Mouse (Mus musculus): ENCODE data around the gene Ehmt2. TPM values are rescaled to one million over a fixed set of nuclear protein-coding genes. Genes with fewer than 3 reads are reported as not detected.
"Not testable (repeated sequence)": the region's sequence is repeated elsewhere in the genome, so short reads cannot be mapped to it uniquely, and the experiment has no call there.

Gene Ehmt2
- polyA plus RNA-seq, 1 experiment: 372 TPM

GRCm38 (mm10) chr17:34955884-34956283 lies 57.6 kb downstream of the Ehmt2 start:
- 91% methylated on average over 3 of the region's 3 CpGs for WGBS
- TF ChIP-seq CTCF (IDR thresholded peaks at IDR 0.05; ENCODE audit: borderline replicate concordance, control insufficient read depth, extremely low read depth, insufficient read depth, low read length, poor library complexity) (no peak), POLR2A (IDR thresholded peaks at IDR 0.05; ENCODE audit: control insufficient read depth, extremely low read depth, insufficient read depth, low read length, poor library complexity) (no peak)
- peaks cover 8% of the 10 kb centered on the region for H3K4me1 ChIP-seq (replicated peaks; ENCODE audit: control insufficient read depth, insufficient read depth, low read length)
- H3K27ac ChIP-seq (ENCODE audit: control insufficient read depth, insufficient read depth, low read length): no peak overlapping the region
- H3K27me3 ChIP-seq (ENCODE audit: control insufficient read depth, insufficient read depth, low read length): no peaks in the 10 kb centered on the region; the same call in 1 of the 2 replicates
- no peak overlapping the region for H3K4me3 ChIP-seq (ENCODE audit: control insufficient read depth, insufficient read depth, low read length)
- H3K36me3 ChIP-seq (ENCODE audit: control insufficient read depth, insufficient read depth, low read length): no peaks in the 10 kb centered on the region
- no peak for DNase-seq

- TF ChIP-seq CTCF (IDR thresholded peaks at IDR 0.05; ENCODE audit: borderline replicate concordance, control insufficient read depth, extremely low read depth, insufficient read depth, low read length, poor library complexity): no peak
- no peak for TF ChIP-seq POLR2A (IDR thresholded peaks at IDR 0.05; ENCODE audit: control insufficient read depth, extremely low read depth, insufficient read depth, low read length, poor library complexity)
- Histone ChIP-seq H3K27me3 (ENCODE audit: control insufficient read depth, insufficient read depth, low read length) (no peaks in the 10 kb centered on the region; the same call in none of the 2 replicates), H3K27ac (ENCODE audit: control insufficient read depth, insufficient read depth, low read length) (no peak overlapping the region), H3K4me3 (ENCODE audit: control insufficient read depth, insufficient read depth, low read length) (no peak overlapping the region), H3K4me1 (replicated peaks; ENCODE audit: control insufficient read depth, insufficient read depth, low read length) (peaks cover 8% of the 10 kb centered on the region), H3K36me3 (ENCODE audit: control insufficient read depth, insufficient read depth, low read length) (no peaks in the 10 kb centered on the region)
- 24% methylated on average over 1 of the region's 1 CpGs for WGBS
- no peak for DNase-seq
These were observed 58.1 kb downstream of the Ehmt2 start for GRCm38 (mm10) chr17:34956340-34956739.

- not testable (repeated sequence) for H3K36me3 ChIP-seq (ENCODE audit: control insufficient read depth, insufficient read depth, low read length); H3K4me1 ChIP-seq (replicated peaks; ENCODE audit: control insufficient read depth, insufficient read depth, low read length); H3K4me3 ChIP-seq (ENCODE audit: control insufficient read depth, insufficient read depth, low read length); H3K27me3 ChIP-seq (ENCODE audit: control insufficient read depth, insufficient read depth, low read length); H3K27ac ChIP-seq (ENCODE audit: control insufficient read depth, insufficient read depth, low read length); DNase-seq
- 18% methylated on average over 38 of the region's 40 CpGs for WGBS
These were observed 59.0 kb downstream of the Ehmt2 start for GRCm38 (mm10) chr17:34957291-34957690.

GRCm38 (mm10) chr17:34957966-34958365 lies 59.7 kb downstream of the Ehmt2 start:
- H3K27me3 ChIP-seq (ENCODE audit: control insufficient read depth, insufficient read depth, low read length); H3K4me1 ChIP-seq (replicated peaks; ENCODE audit: control insufficient read depth, insufficient read depth, low read length); H3K27ac ChIP-seq (ENCODE audit: control insufficient read depth, insufficient read depth, low read length); H3K4me3 ChIP-seq (ENCODE audit: control insufficient read depth, insufficient read depth, low read length); DNase-seq; H3K36me3 ChIP-seq (ENCODE audit: control insufficient read depth, insufficient read depth, low read length): not testable (repeated sequence)
- 35% methylated on average over 26 of the region's 40 CpGs for WGBS

- not testable (repeated sequence) for H3K27ac ChIP-seq (ENCODE audit: control insufficient read depth, insufficient read depth, low read length); H3K27me3 ChIP-seq (ENCODE audit: control insufficient read depth, insufficient read depth, low read length); DNase-seq; H3K36me3 ChIP-seq (ENCODE audit: control insufficient read depth, insufficient read depth, low read length); H3K4me1 ChIP-seq (replicated peaks; ENCODE audit: control insufficient read depth, insufficient read depth, low read length)
- peak overlapping the region; percentile 42 for H3K4me3 ChIP-seq (ENCODE audit: control insufficient read depth, insufficient read depth, low read length)
- 1% methylated on average over 37 of the region's 47 CpGs for WGBS
These were observed 60.5 kb downstream of the Ehmt2 start for GRCm38 (mm10) chr17:34958734-34959129.

- H3K27ac ChIP-seq (ENCODE audit: control insufficient read depth, insufficient read depth, low read length): peak within 1 kb of the TSS; percentile 28; the same call in 1 of the 2 replicates
- TF ChIP-seq CTCF (IDR thresholded peaks at IDR 0.05; ENCODE audit: borderline replicate concordance, control insufficient read depth, extremely low read depth, insufficient read depth, low read length, poor library complexity): 0 out of 2 replicates have a peak, but pooled peaks have one; percentile 22
- H3K4me1 ChIP-seq (replicated peaks; ENCODE audit: control insufficient read depth, insufficient read depth, low read length); H3K27me3 ChIP-seq (ENCODE audit: control insufficient read depth, insufficient read depth, low read length); H3K36me3 ChIP-seq (ENCODE audit: control insufficient read depth, insufficient read depth, low read length): not testable (repeated sequence)
- peak; percentile 75 for DNase-seq
- under 1% methylated on average over 31 of the region's 32 CpGs for WGBS
- peak within 1 kb of the TSS; percentile 53 for H3K4me3 ChIP-seq (ENCODE audit: control insufficient read depth, insufficient read depth, low read length)
These were observed 61.0 kb downstream of the Ehmt2 start, which contains the start of gene Hspa1b for GRCm38 (mm10) chr17:34959130-34959778. Gene Hspa1b (minus strand): TSS chr17:34959238.

GRCm38 (mm10) chr17:34959881-34960515 lies 61.7 kb downstream of the Ehmt2 start:
- H3K4me3 ChIP-seq (ENCODE audit: control insufficient read depth, insufficient read depth, low read length): no peak overlapping the region
- no peaks in the 10 kb centered on the region; the same call in none of the 2 replicates for H3K27me3 ChIP-seq (ENCODE audit: control insufficient read depth, insufficient read depth, low read length)
- TF ChIP-seq CTCF (IDR thresholded peaks at IDR 0.05; ENCODE audit: borderline replicate concordance, control insufficient read depth, extremely low read depth, insufficient read depth, low read length, poor library complexity): no peak
- no peak for TF ChIP-seq POLR2A (IDR thresholded peaks at IDR 0.05; ENCODE audit: control insufficient read depth, extremely low read depth, insufficient read depth, low read length, poor library complexity)
- DNase-seq: no peak
- H3K36me3 ChIP-seq (ENCODE audit: control insufficient read depth, insufficient read depth, low read length): no peaks in the 10 kb centered on the region
- peaks cover 3% of the 10 kb centered on the region; the same call in 1 of the 2 replicates for H3K4me1 ChIP-seq (replicated peaks; ENCODE audit: control insufficient read depth, insufficient read depth, low read length)
- no peak overlapping the region for H3K27ac ChIP-seq (ENCODE audit: control insufficient read depth, insufficient read depth, low read length)
- 17% methylated on average over 12 of the region's 12 CpGs for WGBS
